Mouse (Mus musculus): Measurements from ENCODE around the gene Vmn1r11.

The Vmn1r11 gene

GRCm38 (mm10) chr6:57133155-57133554 lies at the start of gene Vmn1r11:
TSS of gene Vmn1r11 (plus strand) at chr6:57133455.
- in situ Hi-C loops (cut with MboI; ENCODE audit: unreplicated experiment in 2 of 2), result no loop called here

DNA sequence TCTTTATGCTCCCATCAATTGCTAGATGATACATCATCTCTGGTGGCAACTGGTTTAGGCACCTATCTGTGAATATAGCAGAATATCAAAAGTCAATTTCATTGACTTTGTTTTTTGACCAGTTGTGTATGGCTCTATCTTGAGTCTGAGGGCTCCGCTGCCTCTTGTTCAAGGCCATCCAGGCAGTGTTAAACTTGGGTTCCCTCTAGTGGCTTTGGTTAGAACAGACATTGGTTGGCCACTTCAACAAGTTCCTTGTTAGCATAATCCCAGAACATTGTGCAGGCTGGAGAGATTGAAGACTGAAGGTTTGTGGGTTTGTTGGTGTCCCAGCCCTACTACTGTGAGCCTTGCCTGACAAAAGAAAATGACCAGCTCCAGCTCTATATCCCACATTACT lies 26.9 kb upstream of the Vmn1r11 start:
- in situ Hi-C loops (cut with MboI; ENCODE audit: unreplicated experiment in 2 of 2), result no loop called here

- in situ Hi-C loops (cut with MboI; ENCODE audit: unreplicated experiment in 2 of 2), result no loop called here
Observed at GRCm38 (mm10) chr6:57109154-57109553, 24.1 kb upstream of the Vmn1r11 start, which contains the start of gene Vmn1r10. TSS of gene Vmn1r10 (plus strand) at chr6:57109454.

DNA sequence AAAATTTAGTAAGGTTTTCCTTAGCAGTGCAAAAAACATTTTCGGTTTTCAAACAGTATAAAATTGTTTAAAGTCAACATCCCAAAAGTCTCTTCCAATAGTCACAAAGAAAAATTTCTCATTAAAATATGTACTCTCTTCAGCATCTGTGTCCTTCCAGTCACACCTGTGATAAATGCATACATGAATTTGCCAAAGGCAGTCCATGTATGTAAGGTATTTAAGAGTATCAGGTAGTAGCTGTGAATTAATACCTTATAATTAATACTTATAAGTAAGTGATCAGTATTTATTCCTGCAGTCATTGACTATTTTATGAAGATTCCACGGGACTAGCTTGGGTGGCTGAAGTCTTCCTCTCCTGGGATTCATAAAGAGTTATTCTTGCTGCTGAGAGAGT lies 23.4 kb downstream of the Vmn1r11 start, which contains the start of gene Vmn1r12:
Gene Vmn1r12, plus strand, starts transcription at position 301 of the 400 bp plus-strand sequence.
- in situ Hi-C loops (cut with MboI; ENCODE audit: unreplicated experiment in 2 of 2), result loop anchor here in 1 of 2 experiments (25.0 kb wide), 1 partner anchor 406 kb away; no protein-coding TSS in a partner anchor

All from v-Abl transformed pro-B cells (cell line).